Mouse (Mus musculus) lung, adult 2 months (tissue): Measurements from ENCODE around the gene Mrap2.

Source experiments
- CTCF ChIP-seq: fragments of 200-500 bp; IDR thresholded peaks from 2 replicates; pipeline ENCODE4 v1.5.1; 2011; ENCODE audit warnings: mild to moderate bottlenecking, low read length, control low read depth; ENCODE audit not compliant: insufficient read depth
- POLR2A ChIP-seq: fragments of 200-500 bp; IDR thresholded peaks from 2 replicates; pipeline ENCODE4 v1.6.1; 2011; ENCODE audit warnings: low read depth, mild to moderate bottlenecking, control low read depth, low read length, borderline replicate concordance; ENCODE audit errors: extremely low read depth

GRCm38 (mm10) chr9:87178534-87178933, 34.4 kb downstream of the Mrap2 start:
- TF ChIP-seq CTCF (no peak), POLR2A (no peak)
